Comparison of ENCODE assay signal across 8 mouse cellular contexts in genomic region chr1:87721382-87721781, GRCm38 (mm10). TPM values are rescaled to one million over a fixed set of nuclear protein-coding genes. Genes with fewer than 3 reads are reported as not detected.
DNase-seq lines count a peak whose midpoint lies in the region; ATAC-seq and TF ChIP-seq lines count a peak whose summit lies in the region.

No protein-coding gene starts in this region.

- WGBS in heart, adult 2 months: 29% methylated on average over 8 of the region's 8 CpGs
- WGBS in embryonic facial prominence, embryonic 11.5 days: 40% methylated on average over 8 of the region's 8 CpGs
- 29% methylated on average over 8 of the region's 8 CpGs for WGBS in hindbrain, postnatal 0 days
- WGBS in liver, adult 2 months: 42% methylated on average over 8 of the region's 8 CpGs

- H3K27ac ChIP-seq in heart, adult 2 months: no peak overlapping the region
- no peak overlapping the region for H3K27ac ChIP-seq in embryonic facial prominence, embryonic 11.5 days (replicated peaks; ENCODE audit: low read depth, low read length)
- H3K27ac ChIP-seq in hindbrain, postnatal 0 days: no peak overlapping the region
- H3K27ac ChIP-seq in liver, adult 2 months (replicated peaks; ENCODE audit: insufficient read depth, low read depth, low read length): no peak overlapping the region

- peak; percentile 15 to 36 for DNase-seq in heart, adult 2 months
- no peak for DNase-seq in heart, postnatal 25 days (ENCODE audit: low spot score)
- DNase-seq in Muller cell, postnatal 12 days (ENCODE audit: inconsistent ontology term): peak; percentile 55
- peak; percentile 57 for DNase-seq in embryonic facial prominence, embryonic 11.5 days (ENCODE audit: low spot score)
- DNase-seq in hindbrain, postnatal 0 days (ENCODE audit: low spot score): peak; percentile 83
- DNase-seq in liver, adult 2 months (ENCODE audit: extremely low read depth, low read depth, low spot score): no peak
- peak; percentile 15 for DNase-seq in ovary, postnatal 14 days (ENCODE audit: low spot score)
- DNase-seq in thymus, postnatal 36 days: no peak

- no peaks in the 10 kb centered on the region for H3K27me3 ChIP-seq in heart, adult 2 months (ENCODE audit: control insufficient read depth, insufficient read depth, low read length)
- H3K27me3 ChIP-seq in embryonic facial prominence, embryonic 11.5 days (ENCODE audit: control insufficient read depth, insufficient read depth, low read length): no peaks in the 10 kb centered on the region
- H3K27me3 ChIP-seq in hindbrain, postnatal 0 days (ENCODE audit: insufficient read depth, low read length): no peaks in the 10 kb centered on the region
- H3K27me3 ChIP-seq in liver, adult 2 months (ENCODE audit: control insufficient read depth, insufficient read depth, low read length): no peaks in the 10 kb centered on the region

- 0 out of 2 replicates have a peak, but pooled peaks have one; percentile 17 for TF ChIP-seq EP300 in heart, adult 2 months (IDR thresholded peaks at IDR 0.05; ENCODE audit: insufficient read depth, low read depth, low read length)

- no peak overlapping the region for H3K9ac ChIP-seq in heart, adult 2 months (ENCODE audit: low read depth, low read length)
- no peak overlapping the region for H3K9ac ChIP-seq in embryonic facial prominence, embryonic 11.5 days (replicated peaks; ENCODE audit: low read length)
- H3K9ac ChIP-seq in hindbrain, postnatal 0 days (replicated peaks; ENCODE audit: low read length): no peak overlapping the region
- no peak overlapping the region for H3K9ac ChIP-seq in liver, adult 2 months (ENCODE audit: low read depth, low read length)

- intact Hi-C loops in heart, adult 2 months (cut with DNase I): loop anchor here (5.0 kb wide), 1 partner anchor 249 kb away; the partner anchor contains the start of gene Snorc
- intact Hi-C loops in heart, postnatal 25 days (cut with DNase I): loop anchor here (5.0 kb wide), 2 partner anchors 254 to 274 kb away; no protein-coding TSS in a partner anchor

- no peak for TF ChIP-seq POLR2A in heart, adult 2 months (IDR thresholded peaks at IDR 0.05; ENCODE audit: insufficient read depth, low read depth, low read length)
- no peak for TF ChIP-seq POLR2A in liver, adult 2 months (IDR thresholded peaks at IDR 0.05; ENCODE audit: extremely low read depth, insufficient read depth, low read length)

- H3K79me2 ChIP-seq in heart, adult 2 months (replicated peaks; ENCODE audit: control insufficient read depth, insufficient read depth, low read length): no peaks in the 10 kb centered on the region
- H3K79me2 ChIP-seq in liver, adult 2 months (ENCODE audit: control insufficient read depth, insufficient read depth, low read length): no peaks in the 10 kb centered on the region

- TF ChIP-seq CTCF in heart, adult 2 months (IDR thresholded peaks at IDR 0.05): peak; percentile 64
- TF ChIP-seq CTCF in hindbrain, postnatal 0 days (IDR thresholded peaks at IDR 0.05; ENCODE audit: low read depth): peak; percentile 84
- TF ChIP-seq CTCF in liver, adult 2 months (IDR thresholded peaks at IDR 0.05; ENCODE audit: low read depth, low read length): peak; percentile 31

- H3K4me2 ChIP-seq in embryonic facial prominence, embryonic 11.5 days (ENCODE audit: low read depth, low read length): no peak overlapping the region
- H3K4me2 ChIP-seq in hindbrain, postnatal 0 days (ENCODE audit: low read depth, low read length): no peak overlapping the region

- ATAC-seq in embryonic facial prominence, embryonic 11.5 days (replicated peaks; ENCODE audit: insufficient number of reproducible peaks, low FRiP score, low TSS enrichment, low read depth): no peak
- peak; percentile 76; the same call in 1 of the 2 replicates for ATAC-seq in hindbrain, postnatal 0 days

- no peaks in the 10 kb centered on the region for H3K36me3 ChIP-seq in heart, adult 2 months (ENCODE audit: control insufficient read depth, insufficient read depth, low read length)
- no peaks in the 10 kb centered on the region for H3K36me3 ChIP-seq in embryonic facial prominence, embryonic 11.5 days (replicated peaks; ENCODE audit: control insufficient read depth, insufficient read depth, low read depth, low read length)
- no peaks in the 10 kb centered on the region for H3K36me3 ChIP-seq in hindbrain, postnatal 0 days (ENCODE audit: insufficient read depth, low read length)
- no peaks in the 10 kb centered on the region for H3K36me3 ChIP-seq in liver, adult 2 months (ENCODE audit: control insufficient read depth, insufficient read depth, low read length)

- H3K9me3 ChIP-seq in embryonic facial prominence, embryonic 11.5 days (replicated peaks; ENCODE audit: control insufficient read depth, low read length): no peaks in the 10 kb centered on the region
- H3K9me3 ChIP-seq in hindbrain, postnatal 0 days (ENCODE audit: low read length): no peaks in the 10 kb centered on the region

- no peak overlapping the region for H3K4me3 ChIP-seq in heart, adult 2 months
- no peak overlapping the region for H3K4me3 ChIP-seq in embryonic facial prominence, embryonic 11.5 days (ENCODE audit: low read depth, low read length)
- no peak overlapping the region for H3K4me3 ChIP-seq in hindbrain, postnatal 0 days (ENCODE audit: low read length)
- no peak overlapping the region for H3K4me3 ChIP-seq in liver, adult 2 months (ENCODE audit: insufficient read depth, low read depth, low read length)

- H3K4me1 ChIP-seq in heart, adult 2 months (ENCODE audit: control insufficient read depth, insufficient read depth, low read length): no peaks in the 10 kb centered on the region
- no peaks in the 10 kb centered on the region for H3K4me1 ChIP-seq in embryonic facial prominence, embryonic 11.5 days (ENCODE audit: control insufficient read depth, insufficient read depth, low read length)
- H3K4me1 ChIP-seq in hindbrain, postnatal 0 days (ENCODE audit: insufficient read depth, low read length): no peaks in the 10 kb centered on the region
- no peaks in the 10 kb centered on the region for H3K4me1 ChIP-seq in liver, adult 2 months (ENCODE audit: control insufficient read depth, insufficient read depth, low read length)

RNA-seq across cellular contexts. Expression of gene Atg16l1, which starts 34.3 kb away (rescaled TPM):
- total RNA-seq in heart, adult 2 months (2021): 10 to 100 TPM; 29.4 to 29.9 TPM
- polyA plus RNA-seq in heart, adult 2 months (2012; rRNA removed): 24.6 and 31.7 TPM in 2 replicates
- total RNA-seq in heart, postnatal 25 days (2021): 10 to 100 TPM; 29.3 to 30.5 TPM
- polyA plus RNA-seq in embryonic facial prominence, embryonic 11.5 days (2014; fragmentation: Nextera tagmentation; extraction: Ambion mirVana): 30.7 and 30.8 TPM in 2 replicates
- total RNA-seq in hindbrain, postnatal 0 days (2014; rRNA removed): 64.2 and 72.9 TPM in 2 replicates
- 54.2 and 58.5 TPM in 2 replicates for polyA plus RNA-seq in hindbrain, postnatal 0 days (2015; fragmentation: Nextera tagmentation; extraction: Ambion mirVana)
- 30.5 and 33.2 TPM in 2 replicates for total RNA-seq in liver, adult 2 months (2014; rRNA removed)
- 17.6 and 23.1 TPM in 2 replicates for polyA plus RNA-seq in liver, adult 2 months (2012; rRNA removed)

Comparison
In these comparisons a context has a peak if more than half of its experiments do, and no peak if none do; other contexts are left out.
1. DNase-seq: peak in heart, adult 2 months (2 of 2), Muller cell, postnatal 12 days (single experiment), embryonic facial prominence, embryonic 11.5 days (single experiment), hindbrain, postnatal 0 days (single experiment) and ovary, postnatal 14 days (single experiment); none in heart, postnatal 25 days (single experiment), liver, adult 2 months (single experiment) and thymus, postnatal 36 days (0 of 2).
2. CTCF ChIP-seq: peak in every context shown above with its lines; median percentile 84 in hindbrain, postnatal 0 days; 64 in heart, adult 2 months; 31 in liver, adult 2 months.